Mouse (Mus musculus) adrenal gland, postnatal 36 days (tissue): ENCODE measurements around the gene Htr1a. TPM values are rescaled to one million over a fixed set of nuclear protein-coding genes. Genes with fewer than 3 reads are reported as not detected.

Experiments
- DNase-seq, 2 experiments: peaks; one replicate each; pipeline ENCODE4 v3.0.0; 2021; ENCODE audit warnings: mixed read lengths in 1 of 2
- long read RNA-seq, 2 experiments: library from polyadenylated mRNA; stranded (forward); transcript quantifications; one replicate each; pipeline ENCODE4 v2.0.0; 2021; ENCODE audit warnings: borderline sequencing depth in 2 of 2
- total RNA-seq, 2 experiments: library from RNA; stranded (reverse); gene quantifications; 2 replicates each; pipeline ENCODE4 v1.2.3; 2021

Htr1a gene
- not detected for total RNA-seq
- long read RNA-seq, experiment 1 = 0 reads
- long read RNA-seq, experiment 2 = 0 reads

DNA sequence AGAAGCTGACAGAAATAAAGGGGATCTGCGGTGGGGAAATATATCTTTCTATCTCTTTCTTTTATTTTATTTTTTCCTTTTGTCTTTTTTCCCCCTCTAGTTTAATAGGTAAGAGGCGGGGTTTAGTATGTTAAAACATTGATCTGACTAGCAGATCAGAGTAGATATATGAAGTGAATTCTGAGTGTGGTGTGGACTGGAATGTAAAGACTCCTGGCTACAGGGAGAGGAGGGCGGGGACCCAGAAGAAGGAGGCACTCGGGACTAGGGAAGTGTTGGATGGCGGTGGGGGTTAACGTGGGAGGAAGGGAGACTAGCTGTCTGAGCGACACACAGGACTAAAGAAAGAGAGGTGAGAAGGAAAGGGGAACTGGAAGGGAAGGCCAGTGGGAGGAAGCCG is at the start of gene Htr1a:
Gene Htr1a (plus strand): TSS at position 301 of the 400 bp plus-strand sequence.
- no peak for DNase-seq

GRCm38 (mm10) chr13:105411535-105412326 is 31.7 kb upstream of the Htr1a start:
- no peak for DNase-seq

- no peak for DNase-seq
Measured at GRCm38 (mm10) chr13:105412327-105412722, 31.1 kb upstream of the Htr1a start.

DNA sequence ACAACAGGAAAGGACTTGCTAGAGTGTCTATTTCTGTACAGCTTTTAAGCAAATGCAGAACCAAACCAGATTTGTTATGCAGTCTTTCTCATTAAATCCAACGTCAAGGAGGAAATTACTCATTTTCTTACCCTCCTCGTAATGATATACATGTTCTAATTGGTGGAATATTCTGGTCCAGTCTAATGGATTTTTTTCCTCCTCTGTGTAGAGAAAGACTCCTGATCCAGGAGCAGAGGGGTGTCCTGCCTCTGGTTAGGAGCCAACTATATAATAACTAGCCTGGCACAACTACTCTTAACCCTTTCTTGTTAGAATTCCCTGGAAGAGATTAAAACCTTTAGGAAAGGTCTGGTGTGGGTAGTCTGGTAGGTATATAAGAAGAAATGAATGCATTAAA is 10.3 kb upstream of the Htr1a start:
- DNase-seq = no peak

- no peak for DNase-seq
Measured at GRCm38 (mm10) chr13:105433630-105434029, 9.8 kb upstream of the Htr1a start.

DNA sequence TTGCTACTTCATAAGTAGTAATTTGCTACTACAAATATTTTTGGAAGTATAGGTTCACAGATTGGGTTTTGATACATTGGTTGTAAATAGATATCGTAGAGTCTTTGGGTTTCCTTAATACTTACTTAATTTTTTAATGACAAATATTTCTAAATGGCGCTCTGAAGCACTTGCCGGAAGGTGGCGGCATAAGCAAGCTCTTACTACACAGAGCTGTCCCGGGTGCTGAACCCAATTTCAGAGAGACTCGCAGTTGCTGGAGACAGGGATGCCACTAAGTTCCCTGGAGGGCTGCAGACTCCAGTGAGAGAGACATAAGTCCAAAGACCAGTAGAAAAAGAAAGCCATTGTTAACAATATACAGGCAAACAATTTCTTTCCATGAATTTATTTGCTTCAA is 863 bp upstream of the Htr1a start:
- peak; percentile 62 to 66 for DNase-seq

DNA sequence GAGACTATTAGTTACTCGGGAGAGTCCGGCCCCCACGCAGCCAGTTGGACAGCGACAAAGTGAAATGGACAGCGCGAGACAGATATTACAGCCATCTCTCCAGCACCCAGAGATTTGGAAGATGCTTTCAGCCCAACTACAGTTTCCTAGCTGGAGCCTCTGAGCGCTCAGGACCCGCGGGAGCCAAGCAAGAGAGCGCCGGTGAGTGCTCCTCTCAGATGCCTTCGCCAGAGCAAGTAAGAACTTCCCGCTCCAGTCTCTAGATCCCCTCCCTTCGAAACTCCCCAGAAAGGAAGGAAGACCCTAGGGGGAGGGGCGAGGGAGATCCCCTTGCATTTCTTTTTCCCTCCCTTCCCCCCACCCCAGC is 415 bp downstream of the Htr1a start:
- DNase-seq = no peak

GRCm38 (mm10) chr13:105444238-105444894 is 927 bp downstream of the Htr1a start:
- no peak for DNase-seq

DNA sequence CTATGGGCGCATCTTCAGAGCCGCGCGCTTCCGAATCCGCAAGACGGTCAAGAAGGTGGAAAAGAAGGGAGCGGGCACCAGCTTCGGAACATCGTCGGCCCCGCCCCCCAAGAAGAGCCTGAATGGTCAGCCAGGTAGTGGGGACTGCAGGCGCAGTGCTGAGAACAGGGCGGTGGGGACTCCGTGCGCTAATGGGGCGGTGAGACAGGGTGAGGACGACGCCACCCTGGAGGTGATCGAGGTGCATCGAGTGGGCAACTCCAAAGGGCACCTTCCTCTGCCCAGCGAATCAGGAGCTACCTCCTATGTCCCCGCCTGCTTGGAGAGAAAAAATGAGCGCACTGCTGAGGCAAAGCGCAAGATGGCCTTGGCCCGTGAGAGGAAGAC is 1.4 kb downstream of the Htr1a start:
- no peak for DNase-seq

DNA sequence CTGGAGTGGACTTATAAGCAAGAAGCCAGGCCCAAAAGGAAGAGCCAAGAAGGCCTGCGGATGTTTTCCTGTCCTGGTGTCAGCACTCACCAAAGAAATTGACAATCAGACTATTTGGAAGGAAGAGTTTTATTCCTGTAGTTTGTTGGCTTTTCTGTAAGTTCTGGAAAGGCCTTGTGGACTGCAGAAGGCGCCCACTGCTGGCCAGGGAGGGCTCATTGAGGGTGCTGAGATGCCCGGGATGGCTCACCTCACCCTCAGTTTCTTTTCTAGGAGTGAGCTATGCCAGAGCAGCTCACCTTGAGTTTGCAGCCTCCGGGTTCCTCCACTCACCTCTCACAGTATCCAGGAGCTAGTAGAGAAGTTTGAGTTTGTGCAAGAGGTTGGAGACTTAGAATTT is 2.8 kb downstream of the Htr1a start:
- DNase-seq = no peak

DNA sequence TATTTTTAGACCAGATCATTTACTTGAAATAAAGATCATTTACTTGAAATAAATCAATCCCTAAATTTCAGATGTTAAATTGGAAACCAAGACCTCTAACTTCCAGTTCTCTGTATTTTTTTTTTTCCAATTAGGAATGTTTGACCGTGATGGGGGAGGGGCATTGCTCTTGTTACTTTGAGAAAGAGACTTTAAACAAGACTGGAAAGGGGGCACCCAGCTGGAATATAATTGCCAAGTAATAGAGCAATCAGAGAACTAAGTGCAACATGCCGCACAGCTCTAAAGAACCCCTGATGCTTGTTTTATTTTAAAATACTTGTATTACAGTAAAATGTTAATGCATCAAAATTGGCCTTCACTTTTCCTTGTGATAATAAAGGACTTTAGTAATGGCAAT is 4.3 kb downstream of the Htr1a start:
- DNase-seq = no peak

GRCm38 (mm10) chr13:105451536-105451935 is 8.1 kb downstream of the Htr1a start:
- no peak for DNase-seq

Other genes with a start within 250 kb of the Htr1a start
- 10 to 100 TPM; 12.7 to 16.2 TPM for gene Rnf180, start 148.8 kb upstream of the Htr1a start, total RNA-seq